Mouse (Mus musculus) kidney, embryonic 16.5 days (tissue): ENCODE data around the gene Arsa. TPM values are rescaled to one million over a fixed set of nuclear protein-coding genes. Genes with fewer than 3 reads are reported as not detected.

Experiments
- ATAC-seq: fragments of 200-750 bp; cut with Nextera tagmentation; 2 replicates; pipeline ENCODE4 v1.8.0; 2017; ENCODE audit warnings: moderate TSS enrichment; ENCODE audit not compliant: low FRiP score, low TSS enrichment
- H3K27ac ChIP-seq: fragments of 300-500 bp; sonication (generic); 2 replicates; pipeline ENCODE4 v1.5.1; 2014; ENCODE audit warnings: low read length
- H3K27me3 ChIP-seq: fragments of 300-500 bp; sonication (generic); 2 replicates; pipeline ENCODE4 v1.6.1; 2014; ENCODE audit warnings: low read length, control low read depth, mixed read lengths; ENCODE audit not compliant: insufficient read depth
- H3K36me3 ChIP-seq: fragments of 300-500 bp; sonication (generic); 2 replicates; pipeline ENCODE4 v1.6.1; 2014; ENCODE audit warnings: low read length, control low read depth, mixed read lengths; ENCODE audit not compliant: insufficient read depth
- H3K4me1 ChIP-seq: fragments of 300-500 bp; sonication (generic); 2 replicates; pipeline ENCODE4 v1.6.1; 2014; ENCODE audit warnings: low read length, control low read depth, mixed read lengths; ENCODE audit not compliant: insufficient read depth
- H3K4me2 ChIP-seq: fragments of 300-500 bp; sonication (generic); replicated peaks from 2 replicates; pipeline ENCODE4 v1.6.1; 2014; ENCODE audit warnings: low read depth, low read length
- H3K4me3 ChIP-seq: fragments of 300-500 bp; sonication (generic); 2 replicates; pipeline ENCODE4 v1.5.1; 2014; ENCODE audit warnings: mild to moderate bottlenecking, low read length
- H3K9ac ChIP-seq: fragments of 300-500 bp; sonication (generic); replicated peaks from 2 replicates; pipeline ENCODE4 v1.6.1; 2014; ENCODE audit warnings: low read length
- H3K9me3 ChIP-seq: fragments of 300-500 bp; sonication (generic); 2 replicates; pipeline ENCODE4 v1.6.1; 2016; ENCODE audit warnings: low read length, control low read depth
- WGBS: fragments of 180-500 bp; shearing (Covaris S2); extraction: QIAGEN DNeasy Blood & Tissue Kit; methylation state at CpG from one replicate; pipeline ENCODE4 v1.1.7; 2014; 5-methylcytosine and 5-hydroxymethylcytosine counted together
- polyA plus RNA-seq: library from polyadenylated mRNA; unstranded; fragments of >200 nt; fragmentation: Nextera tagmentation; extraction: Ambion mirVana; gene quantifications from 2 replicates; pipeline ENCODE4 v1.2.1, GENCODE M21; 2015

Arsa gene
- 19.2 and 21.1 TPM in 2 replicates for polyA plus RNA-seq

- H3K36me3 ChIP-seq = no peaks in the 10 kb centered on the region
- peak within 1 kb of the TSS; percentile 80 for H3K9ac ChIP-seq
- H3K4me1 ChIP-seq = peaks cover 7% of the 10 kb centered on the region
- peak within 1 kb of the TSS; percentile 94 for H3K4me2 ChIP-seq
- ATAC-seq = no peak
- WGBS = 27% methylated on average over 9 of the region's 9 CpGs
- peak within 1 kb of the TSS; percentile 69 for H3K4me3 ChIP-seq
- no peaks in the 10 kb centered on the region for H3K27me3 ChIP-seq
- peak within 1 kb of the TSS; percentile 68; the same call in 1 of the 2 replicates for H3K27ac ChIP-seq
- H3K9me3 ChIP-seq = no peaks in the 10 kb centered on the region
These were observed at the start of gene Arsa for GRCm38 (mm10) chr15:89477091-89477491. Gene Arsa, minus strand, starts transcription at chr15:89477425.

GRCm38 (mm10) chr15:89526776-89527325 lies 49.6 kb upstream of the Arsa start:
- H3K36me3 ChIP-seq = no peaks in the 10 kb centered on the region
- no peaks in the 10 kb centered on the region for H3K9me3 ChIP-seq
- H3K27ac ChIP-seq = no peak overlapping the region
- H3K27me3 ChIP-seq = peaks cover 35% of the 10 kb centered on the region
- peaks cover 12% of the 10 kb centered on the region; the same call in 1 of the 2 replicates for H3K4me1 ChIP-seq
- no peak overlapping the region for H3K4me2 ChIP-seq
- 88% methylated on average over 19 of the region's 19 CpGs for WGBS
- H3K4me3 ChIP-seq = no peak overlapping the region
- no peak for ATAC-seq
- H3K9ac ChIP-seq = no peak overlapping the region

GRCm38 (mm10) chr15:89525896-89526295 lies 48.7 kb upstream of the Arsa start:
- H3K9me3 ChIP-seq = no peaks in the 10 kb centered on the region
- H3K4me1 ChIP-seq = peaks cover 12% of the 10 kb centered on the region; the same call in 1 of the 2 replicates
- H3K27me3 ChIP-seq = peaks cover 43% of the 10 kb centered on the region
- H3K36me3 ChIP-seq = no peaks in the 10 kb centered on the region
- no peak overlapping the region for H3K27ac ChIP-seq
- H3K4me2 ChIP-seq = no peak overlapping the region
- ATAC-seq = no peak
- WGBS = 65% methylated on average over 7 of the region's 7 CpGs
- no peak overlapping the region for H3K9ac ChIP-seq
- H3K4me3 ChIP-seq = no peak overlapping the region

- Histone ChIP-seq H3K4me3 (no peak overlapping the region), H3K4me2 (no peak overlapping the region), H3K36me3 (no peaks in the 10 kb centered on the region), H3K4me1 (peaks cover 12% of the 10 kb centered on the region; the same call in 1 of the 2 replicates), H3K9me3 (no peaks in the 10 kb centered on the region), H3K9ac (no peak overlapping the region), H3K27me3 (peaks cover 43% of the 10 kb centered on the region), H3K27ac (no peak overlapping the region)
- ATAC-seq = no peak
- 94% methylated on average over 8 of the region's 8 CpGs for WGBS
These were observed 48.2 kb upstream of the Arsa start for GRCm38 (mm10) chr15:89525464-89525863.

- Histone ChIP-seq H3K4me1 (peaks cover 12% of the 10 kb centered on the region; the same call in 1 of the 2 replicates), H3K27me3 (peaks cover 43% of the 10 kb centered on the region), H3K9me3 (no peaks in the 10 kb centered on the region), H3K27ac (no peak overlapping the region), H3K4me2 (peak overlapping the region; percentile 85), H3K4me3 (peak overlapping the region; percentile 59), H3K9ac (no peak overlapping the region), H3K36me3 (no peaks in the 10 kb centered on the region)
- 69% methylated on average over 8 of the region's 8 CpGs for WGBS
- no peak for ATAC-seq
These were observed 47.6 kb upstream of the Arsa start for GRCm38 (mm10) chr15:89524611-89525415.

- no peak for ATAC-seq
- Histone ChIP-seq H3K27ac (no peak overlapping the region), H3K9me3 (no peaks in the 10 kb centered on the region), H3K36me3 (no peaks in the 10 kb centered on the region), H3K27me3 (peaks cover 43% of the 10 kb centered on the region), H3K9ac (peak overlapping the region; percentile 67), H3K4me3 (peak overlapping the region; percentile 59), H3K4me2 (peak overlapping the region; percentile 85), H3K4me1 (peaks cover 12% of the 10 kb centered on the region; the same call in 1 of the 2 replicates)
- WGBS = 12% methylated on average over 38 of the region's 52 CpGs
These were observed 46.9 kb upstream of the Arsa start for GRCm38 (mm10) chr15:89524001-89524571.

GRCm38 (mm10) chr15:89523283-89523832 lies 46.1 kb upstream of the Arsa start:
- 6% methylated on average over 38 of the region's 47 CpGs for WGBS
- peaks cover 43% of the 10 kb centered on the region for H3K27me3 ChIP-seq
- no peak overlapping the region for H3K27ac ChIP-seq
- H3K4me2 ChIP-seq = peak overlapping the region; percentile 85
- H3K36me3 ChIP-seq = no peaks in the 10 kb centered on the region
- peaks cover 12% of the 10 kb centered on the region; the same call in 1 of the 2 replicates for H3K4me1 ChIP-seq
- H3K4me3 ChIP-seq = peak overlapping the region; percentile 59
- H3K9ac ChIP-seq = peak overlapping the region; percentile 67
- ATAC-seq = peak; percentile 65
- no peaks in the 10 kb centered on the region for H3K9me3 ChIP-seq

GRCm38 (mm10) chr15:89522566-89523282 lies 45.5 kb upstream of the Arsa start:
- no peak for ATAC-seq
- Histone ChIP-seq H3K4me2 (peak overlapping the region; percentile 85), H3K4me3 (peak overlapping the region; percentile 59; the same call in 1 of the 2 replicates), H3K9ac (no peak overlapping the region), H3K36me3 (no peaks in the 10 kb centered on the region), H3K27me3 (peaks cover 43% of the 10 kb centered on the region), H3K4me1 (peaks cover 12% of the 10 kb centered on the region; the same call in 1 of the 2 replicates), H3K9me3 (no peaks in the 10 kb centered on the region), H3K27ac (no peak overlapping the region)
- 81% methylated on average over 10 of the region's 10 CpGs for WGBS

GRCm38 (mm10) chr15:89521951-89522350 lies 44.7 kb upstream of the Arsa start:
- ATAC-seq = no peak
- no peak overlapping the region for H3K4me3 ChIP-seq
- 54% methylated on average over 7 of the region's 7 CpGs for WGBS

More at GRCm38 (mm10) chr15:89521951-89522350, 44.7 kb upstream of the Arsa start:
- H3K4me2 ChIP-seq = no peak overlapping the region
- H3K9me3 ChIP-seq = no peaks in the 10 kb centered on the region
- no peaks in the 10 kb centered on the region for H3K36me3 ChIP-seq
- no peak overlapping the region for H3K27ac ChIP-seq
- no peak overlapping the region for H3K9ac ChIP-seq
- peaks cover 12% of the 10 kb centered on the region; the same call in 1 of the 2 replicates for H3K4me1 ChIP-seq
- H3K27me3 ChIP-seq = peaks cover 43% of the 10 kb centered on the region
